Mouse (Mus musculus) limb, embryonic 14.5 days (tissue): ENCODE measurements around the gene Plscr3. TPM values are rescaled to one million over a fixed set of nuclear protein-coding genes. Genes with fewer than 3 reads are reported as not detected.

ENCODE experiments used
- ATAC-seq: fragments of 200-750 bp; cut with Nextera tagmentation; 2 replicates; pipeline ENCODE4 v1.8.0; 2017; ENCODE audit warnings: low read depth, moderate number of reproducible peaks, moderate TSS enrichment; ENCODE audit not compliant: low FRiP score
- DNase-seq: peaks from one replicate; pipeline ENCODE4 v3.0.0-alpha.2; 2015; ENCODE audit warnings: low spot score
- H3K27ac ChIP-seq: fragments of 300-500 bp; sonication (generic); replicated peaks from 2 replicates; pipeline ENCODE4 v1.5.1; 2014; ENCODE audit warnings: low read depth, mild to moderate bottlenecking, low read length, moderate library complexity, mixed read lengths
- H3K27me3 ChIP-seq: fragments of 300-500 bp; sonication (generic); 2 replicates; pipeline ENCODE4 v1.6.1; 2014; ENCODE audit warnings: low read length, mixed read lengths; ENCODE audit not compliant: control insufficient read depth, insufficient read depth
- H3K36me3 ChIP-seq: fragments of 300-500 bp; sonication (generic); 2 replicates; pipeline ENCODE4 v1.6.1; 2014; ENCODE audit warnings: mild to moderate bottlenecking, low read length, moderate library complexity, mixed read lengths; ENCODE audit not compliant: control insufficient read depth, insufficient read depth
- H3K4me1 ChIP-seq: fragments of 300-500 bp; sonication (generic); 2 replicates; pipeline ENCODE4 v1.6.1; 2014; ENCODE audit warnings: antibody characterized with exemption, low read length, mixed read lengths; ENCODE audit not compliant: control insufficient read depth, insufficient read depth
- H3K4me2 ChIP-seq: fragments of 300-500 bp; sonication (generic); replicated peaks from 2 replicates; pipeline ENCODE4 v1.6.1; 2014; ENCODE audit warnings: low read depth, mild to moderate bottlenecking, low read length, moderate library complexity; ENCODE audit not compliant: severe bottlenecking
- H3K4me3 ChIP-seq: fragments of 300-500 bp; sonication (generic); replicated peaks from 2 replicates; pipeline ENCODE4 v1.5.1; 2014; ENCODE audit warnings: low read length
- H3K9ac ChIP-seq: fragments of 300-500 bp; sonication (generic); 2 replicates; pipeline ENCODE4 v1.6.1; 2014; ENCODE audit warnings: mild to moderate bottlenecking, low read depth, low read length, moderate library complexity; ENCODE audit not compliant: severe bottlenecking
- H3K9me3 ChIP-seq: fragments of 300-500 bp; sonication (generic); 2 replicates; pipeline ENCODE4 v1.6.1; 2016; ENCODE audit warnings: low read length; ENCODE audit not compliant: control insufficient read depth
- POLR2A ChIP-seq: fragments of 200-500 bp; IDR thresholded peaks from 2 replicates; pipeline ENCODE4 v1.8.0; 2012; ENCODE audit warnings: inconsistent platforms, mild to moderate bottlenecking, moderate library complexity, borderline replicate concordance; ENCODE audit not compliant: insufficient read depth, insufficient read length; ENCODE audit errors: extremely low read depth
- WGBS: fragments of 180-500 bp; shearing (Covaris S2); extraction: QIAGEN DNeasy Blood & Tissue Kit; methylation state at CpG from one replicate; pipeline ENCODE4 v1.1.7; 2014; 5-methylcytosine and 5-hydroxymethylcytosine counted together
- polyA plus RNA-seq, 2 experiments: library from polyadenylated mRNA; depleted of rRNA in 1 of 2; stranded (reverse) in 1 of 2; unstranded in 1 of 2; fragments of >200 nt; fragmentation: Nextera tagmentation in 1 of 2; extraction: Ambion mirVana in 1 of 2; gene quantifications; 2 replicates each; pipeline versions ENCODE4 v1.2.1 to v1.2.3; 2012 to 2014

Gene Plscr3
- polyA plus RNA-seq, 2 experiments = 137 to 190 TPM

DNA sequence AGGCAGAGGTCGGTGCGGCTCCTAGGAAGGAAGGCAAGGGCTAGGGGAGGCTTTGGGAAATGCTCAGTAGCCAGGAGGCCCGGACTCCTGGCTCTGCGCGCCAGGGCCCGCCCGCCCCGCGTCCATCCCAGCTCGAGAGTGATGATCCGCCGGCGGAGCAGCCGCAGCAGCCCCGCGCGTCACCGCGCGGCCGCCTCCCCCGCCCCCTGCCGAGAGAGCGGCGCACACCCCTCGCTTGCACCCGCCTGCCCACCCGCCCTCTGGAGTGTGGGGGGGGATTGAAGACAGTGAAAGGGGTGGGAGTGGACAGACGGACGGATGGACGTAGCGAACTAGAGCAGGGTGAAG lies 8.6 kb upstream of the Plscr3 start, which contains the start of gene Nlgn2:
Gene Nlgn2 (minus strand): TSS at position 181 of the 348 bp plus-strand sequence.
- no peak for TF ChIP-seq POLR2A
- Histone ChIP-seq H3K36me3 (peaks cover 17% of the 10 kb centered on the region), H3K4me1 (peaks cover 37% of the 10 kb centered on the region), H3K4me2 (peak within 1 kb of the TSS; percentile 95), H3K4me3 (peak within 1 kb of the TSS; percentile 73), H3K9ac (peak within 1 kb of the TSS; percentile 71), H3K27ac (peak within 1 kb of the TSS; percentile 83), H3K27me3 (peaks cover 5% of the 10 kb centered on the region; the same call in 1 of the 2 replicates), H3K9me3 (no peaks in the 10 kb centered on the region)
- no peak; the same call in 1 of the 2 replicates for ATAC-seq
- WGBS = under 1% methylated on average over 29 of the region's 32 CpGs
- no peak for DNase-seq

DNA sequence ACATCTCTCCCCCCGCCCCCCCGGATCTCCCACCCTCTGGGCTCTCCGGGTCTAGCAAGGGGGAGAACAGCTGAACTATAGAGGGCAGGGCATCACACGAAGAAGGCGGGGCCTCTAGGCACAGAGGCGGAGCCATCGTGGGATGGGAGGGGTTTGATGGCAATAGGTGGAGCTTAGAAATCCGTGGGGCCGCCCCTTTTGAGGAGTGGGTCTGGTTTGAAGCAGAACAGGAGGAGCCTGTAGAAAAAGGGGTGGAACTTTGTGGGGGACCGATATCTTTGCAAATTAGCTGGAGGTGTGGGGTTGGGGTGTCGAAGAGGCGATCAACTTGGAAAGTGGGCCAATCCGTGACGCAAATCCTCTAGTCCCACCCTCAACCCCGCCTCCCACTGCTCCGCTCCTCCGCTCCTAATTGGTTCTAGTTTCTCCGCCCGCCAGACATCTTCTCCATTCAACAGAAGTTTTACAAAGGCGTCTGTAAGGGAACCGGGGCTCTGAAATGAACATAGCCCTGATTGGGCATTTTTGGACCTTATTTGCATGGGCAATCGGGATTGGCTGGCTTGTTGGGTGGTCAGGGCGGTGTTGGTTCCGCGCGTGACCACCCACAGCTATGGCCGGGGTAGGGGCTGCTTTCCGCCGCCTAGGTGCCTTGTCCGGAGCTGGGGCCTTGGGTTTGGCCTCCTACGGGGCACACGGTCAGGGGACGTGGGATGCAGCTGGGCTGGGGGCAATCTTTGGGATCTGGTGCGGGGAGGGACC lies 8.0 kb upstream of the Plscr3 start, which contains the start of gene Tmem256:
Gene Tmem256 (plus strand): TSS at position 563 of the 762 bp plus-strand sequence.
- Histone ChIP-seq H3K4me1 (peaks cover 37% of the 10 kb centered on the region), H3K9me3 (no peaks in the 10 kb centered on the region), H3K27me3 (peaks cover 5% of the 10 kb centered on the region; the same call in 1 of the 2 replicates), H3K4me3 (peak within 1 kb of the TSS; percentile 73), H3K9ac (peak within 1 kb of the TSS; percentile 71), H3K36me3 (peaks cover 12% of the 10 kb centered on the region; the same call in 1 of the 2 replicates), H3K27ac (peak within 1 kb of the TSS; percentile 83), H3K4me2 (peak within 1 kb of the TSS; percentile 95)
- WGBS = 0% methylated on average over 34 of the region's 34 CpGs
- 0 out of 2 replicates have a peak, but pooled peaks have one; percentile 69 for TF ChIP-seq POLR2A
- DNase-seq (peak; percentile 100), ATAC-seq (peak; percentile 92)

DNA sequence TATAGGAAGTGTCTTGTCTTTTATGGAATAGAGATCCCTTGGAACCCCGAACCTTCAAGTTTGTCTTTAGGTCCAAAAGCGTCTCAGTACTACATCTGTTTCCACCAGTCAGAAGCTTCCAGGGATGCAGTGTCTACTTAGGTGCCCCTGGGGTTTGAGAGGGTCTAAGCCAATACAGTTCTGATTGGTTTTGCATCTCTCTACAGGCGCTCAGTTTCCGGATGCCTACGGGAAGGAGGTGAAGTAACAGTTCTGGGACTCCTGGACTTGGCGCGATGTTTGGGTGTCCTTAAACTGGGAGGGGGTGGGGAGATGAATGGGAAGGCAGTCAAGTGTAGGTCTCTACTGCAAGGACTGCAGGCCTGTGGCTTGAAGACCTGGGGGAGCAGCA lies 7.5 kb upstream of the Plscr3 start:
- Histone ChIP-seq H3K9me3 (no peaks in the 10 kb centered on the region), H3K4me1 (peaks cover 33% of the 10 kb centered on the region), H3K9ac (peak overlapping the region; percentile 63), H3K4me3 (peak overlapping the region; percentile 73), H3K27me3 (peaks cover 2% of the 10 kb centered on the region; the same call in 1 of the 2 replicates), H3K4me2 (peak overlapping the region; percentile 50), H3K27ac (peak overlapping the region; percentile 83), H3K36me3 (peaks cover 6% of the 10 kb centered on the region; the same call in 1 of the 2 replicates)
- TF ChIP-seq POLR2A = no peak
- DNase-seq = peak; percentile 20
- 2% methylated on average over 7 of the region's 7 CpGs for WGBS
- no peak for ATAC-seq

DNA sequence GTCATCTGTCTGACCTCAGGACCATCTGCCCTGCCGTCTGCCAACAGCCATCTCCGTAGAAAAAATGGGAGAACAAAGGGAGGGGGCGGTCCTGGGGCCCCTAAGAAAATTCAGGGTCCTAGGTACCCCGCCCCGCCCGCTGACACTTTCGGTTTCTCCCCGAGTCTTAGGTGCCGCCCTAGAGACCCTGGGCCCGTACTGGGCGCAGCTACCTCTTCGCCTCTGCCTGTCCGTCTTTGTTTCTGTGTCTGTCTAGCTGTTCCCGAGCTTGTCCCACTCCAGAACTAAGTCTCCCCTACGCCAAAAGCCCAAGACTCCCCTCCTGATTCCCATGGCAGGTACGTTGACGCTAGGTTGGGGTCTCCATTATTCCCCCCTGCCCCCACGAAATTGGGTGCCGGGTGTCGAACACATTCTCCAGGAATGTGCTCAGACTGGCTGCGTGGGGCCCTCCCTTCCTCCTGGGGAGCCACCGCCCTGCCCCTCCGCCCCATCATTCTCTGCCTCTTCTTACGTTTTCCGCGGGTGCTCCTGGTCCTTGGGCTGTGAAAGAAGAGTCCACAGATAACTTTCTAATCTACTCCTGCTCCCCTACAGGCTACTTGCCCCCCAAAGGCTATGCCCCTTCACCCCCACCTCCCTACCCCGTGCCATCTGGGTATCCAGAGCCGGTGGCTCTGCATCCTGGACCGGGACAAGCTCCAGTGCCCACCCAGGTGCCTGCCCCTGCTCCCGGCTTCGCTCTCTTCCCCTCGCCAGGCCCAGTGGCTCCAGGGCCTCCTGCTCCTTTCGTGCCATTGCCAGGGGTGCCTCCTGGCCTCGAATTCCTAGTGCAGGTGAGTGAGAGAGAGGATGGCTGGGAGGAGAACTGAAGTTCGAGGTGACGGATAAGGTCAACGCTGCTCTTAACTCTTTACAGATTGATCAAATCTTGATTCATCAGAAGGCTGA lies 837 bp downstream of the Plscr3 start:
- WGBS = 10% methylated on average over 37 of the region's 37 CpGs
- H3K36me3 ChIP-seq = peaks cover 40% of the 10 kb centered on the region
- H3K4me3 ChIP-seq = peak overlapping the region; percentile 68
- no peaks in the 10 kb centered on the region for H3K9me3 ChIP-seq
- peak overlapping the region; percentile 93 for H3K4me2 ChIP-seq
- peaks cover 17% of the 10 kb centered on the region for H3K4me1 ChIP-seq
- peak; percentile 34 for ATAC-seq
- peak overlapping the region; percentile 85 for H3K9ac ChIP-seq
- peak; percentile 16 for DNase-seq
- H3K27ac ChIP-seq = peak overlapping the region; percentile 84
- no peaks in the 10 kb centered on the region for H3K27me3 ChIP-seq
- TF ChIP-seq POLR2A = no peak

DNA sequence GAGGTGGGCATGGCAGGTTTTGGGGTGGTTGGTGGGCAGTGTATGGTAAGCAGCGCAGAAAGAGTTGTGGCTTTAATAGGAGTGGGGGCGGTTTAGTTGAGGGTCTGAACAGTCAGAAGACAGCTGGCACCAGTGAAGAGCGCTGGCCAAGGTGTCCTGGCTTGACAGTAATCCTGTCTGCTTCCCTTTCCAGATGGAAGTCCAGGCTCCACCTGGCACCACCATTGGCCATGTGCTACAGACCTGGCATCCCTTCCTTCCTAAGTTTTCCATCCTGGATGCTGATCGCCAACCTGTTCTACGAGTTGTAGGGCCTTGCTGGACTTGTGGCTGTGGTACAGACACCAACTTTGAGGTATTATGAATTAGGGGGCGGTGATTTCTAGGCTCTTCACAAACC lies 1.8 kb downstream of the Plscr3 start:
- peak overlapping the region; percentile 68 for H3K4me3 ChIP-seq

More for the DNA sequence above, 1.8 kb downstream of the Plscr3 start:
- H3K9ac ChIP-seq = no peak overlapping the region
- peak overlapping the region; percentile 93; the same call in 1 of the 2 replicates for H3K4me2 ChIP-seq
- H3K36me3 ChIP-seq = peaks cover 41% of the 10 kb centered on the region
- DNase-seq = no peak
- no peak for ATAC-seq
- peaks cover 17% of the 10 kb centered on the region for H3K4me1 ChIP-seq
- H3K27ac ChIP-seq = no peak overlapping the region
- WGBS = 98% methylated on average over 6 of the region's 6 CpGs
- H3K27me3 ChIP-seq = no peaks in the 10 kb centered on the region
- no peaks in the 10 kb centered on the region for H3K9me3 ChIP-seq
- TF ChIP-seq POLR2A = no peak
